Mouse (Mus musculus) myocyte (in vitro differentiated cells): ENCODE results near the gene Caprin1. TPM values are rescaled to one million over a fixed set of nuclear protein-coding genes. Genes with fewer than 3 reads are reported as not detected.

Experiments used
- H3K27me3 ChIP-seq: one replicate; pipeline ENCODE4 v1.6.1; 2011; ENCODE audit not compliant: control insufficient read depth, insufficient read depth, insufficient read length
- H3K36me3 ChIP-seq: one replicate; pipeline ENCODE4 v1.6.1; 2011; ENCODE audit not compliant: control insufficient read depth, insufficient read depth
- H3K4me2 ChIP-seq: one replicate; pipeline ENCODE4 v1.6.1; 2011; ENCODE audit warnings: low read depth, control low read depth
- H3K4me3 ChIP-seq: one replicate; pipeline ENCODE4 v1.5.1; 2011; ENCODE audit warnings: mild to moderate bottlenecking, control low read depth, moderate library complexity
- H3K79me2 ChIP-seq: one replicate; pipeline ENCODE4 v1.6.1; 2011; ENCODE audit not compliant: control insufficient read depth, insufficient read depth
- H3ac ChIP-seq: one replicate; pipeline ENCODE4 v1.6.1; 2011; ENCODE audit not compliant: control insufficient read depth, insufficient read length
- CEBPB ChIP-seq: IDR thresholded peaks from 2 replicates; pipeline ENCODE4 v1.6.1; 2011; ENCODE audit warnings: mild to moderate bottlenecking, moderate library complexity; ENCODE audit not compliant: poor library complexity, insufficient read depth, severe bottlenecking
- E2F4 ChIP-seq: IDR thresholded peaks from one replicate; pipeline ENCODE4 v1.6.1; 2011; ENCODE audit warnings: mild to moderate bottlenecking, control low read depth, moderate library complexity; ENCODE audit not compliant: insufficient read depth
- MAX ChIP-seq: IDR thresholded peaks from one replicate; pipeline ENCODE4 v1.6.1; 2011; ENCODE audit warnings: low read depth, mild to moderate bottlenecking, control low read depth
- MYOD1 ChIP-seq, 3 experiments: IDR thresholded peaks; one replicate each; pipeline ENCODE4 v1.6.1; 2011; ENCODE audit warnings: control low read depth in 2 of 3, low read depth in 2 of 3, mild to moderate bottlenecking in 2 of 3, moderate library complexity in 1 of 3; ENCODE audit not compliant: insufficient read length in 2 of 3, control insufficient read depth in 1 of 3
- MYOG ChIP-seq, 3 experiments: IDR thresholded peaks; one replicate each; pipeline ENCODE4 v1.6.1; 2011; ENCODE audit warnings: control low read depth in 2 of 3, low read depth in 2 of 3, mild to moderate bottlenecking in 2 of 3; ENCODE audit not compliant: insufficient read length in 2 of 3, control insufficient read depth in 1 of 3, insufficient read depth in 1 of 3
- POLR2A ChIP-seq: IDR thresholded peaks from one replicate; pipeline ENCODE4 v1.6.1; 2011; ENCODE audit warnings: low read depth, mild to moderate bottlenecking, control low read depth, moderate library complexity; ENCODE audit not compliant: insufficient read length
- POLR2AphosphoS2 ChIP-seq: IDR thresholded peaks from one replicate; pipeline ENCODE4 v1.6.1; 2011; ENCODE audit warnings: low read depth, control low read depth; ENCODE audit not compliant: insufficient read length
- REST ChIP-seq: IDR thresholded peaks from one replicate; pipeline ENCODE4 v1.6.1; 2011; ENCODE audit warnings: mild to moderate bottlenecking, control low read depth, moderate library complexity; ENCODE audit not compliant: insufficient read depth, insufficient read length
- SRF ChIP-seq: IDR thresholded peaks from one replicate; pipeline ENCODE4 v1.6.1; 2011; ENCODE audit warnings: low read depth; ENCODE audit not compliant: control insufficient read depth, insufficient read length
- TCF12 ChIP-seq: IDR thresholded peaks from one replicate; pipeline ENCODE4 v1.6.1; 2011; ENCODE audit warnings: mild to moderate bottlenecking, control low read depth; ENCODE audit not compliant: poor library complexity, insufficient read depth, severe bottlenecking
- TCF3 ChIP-seq: IDR thresholded peaks from one replicate; pipeline ENCODE4 v1.6.1; 2011; ENCODE audit warnings: low read depth, control low read depth; ENCODE audit not compliant: insufficient read length
- USF1 ChIP-seq: IDR thresholded peaks from one replicate; pipeline ENCODE4 v1.6.1; 2011; ENCODE audit warnings: low read depth, mild to moderate bottlenecking, control low read depth, moderate library complexity
- polyA plus RNA-seq: library from polyadenylated mRNA; unstranded; fragments of >200 nt; fragmentation: generic; extraction: Trizol; gene quantifications from one replicate; pipeline ENCODE4 v1.2.1, GENCODE M21; 2012; ENCODE audit warnings: missing spikeins

The Caprin1 gene
- polyA plus RNA-seq, 1 experiment, result 99.6 TPM

DNA sequence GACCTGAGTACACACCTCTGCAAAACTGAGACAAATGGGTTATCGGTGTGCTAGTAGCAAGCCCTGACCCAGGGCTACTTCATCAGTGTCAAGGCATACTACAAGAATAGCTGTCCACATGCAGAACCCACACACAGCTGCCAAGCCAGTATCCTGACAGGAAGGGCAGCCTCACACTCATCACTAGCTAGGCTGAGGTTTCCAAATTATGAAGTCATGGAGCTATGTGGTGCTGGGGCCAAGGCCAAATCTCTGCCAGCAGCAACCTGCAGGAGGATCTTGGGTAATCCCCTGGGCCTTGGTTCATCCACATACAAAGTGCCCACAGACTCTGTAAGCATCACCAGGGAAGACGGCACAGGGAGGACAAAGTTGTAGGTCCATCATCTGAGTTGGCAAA, 53.9 kb downstream of the Caprin1 start:
- H3K4me3 ChIP-seq, result no peak overlapping the region
- peaks cover 17% of the 10 kb centered on the region for H3K36me3 ChIP-seq
- no peaks in the 10 kb centered on the region for H3K79me2 ChIP-seq
- H3ac ChIP-seq, result no peak overlapping the region
- TF ChIP-seq MYOG (IDR thresholded peaks at IDR 0.05; ENCODE audit: control insufficient read depth in 1 of 3, insufficient read depth in 1 of 3, insufficient read length in 2 of 3, low read depth in 2 of 3) (no peak), USF1 (no peak), E2F4 (no peak), POLR2AphosphoS2 (no peak), SRF (no peak), TCF3 (no peak), REST (no peak), MAX (no peak), TCF12 (no peak), CEBPB (no peak), MYOD1 (IDR thresholded peaks at IDR 0.05; ENCODE audit: control insufficient read depth in 1 of 3, insufficient read length in 2 of 3, low read depth in 2 of 3) (no peak), POLR2A (no peak)
- H3K27me3 ChIP-seq, result no peaks in the 10 kb centered on the region
- no peak overlapping the region for H3K4me2 ChIP-seq

DNA sequence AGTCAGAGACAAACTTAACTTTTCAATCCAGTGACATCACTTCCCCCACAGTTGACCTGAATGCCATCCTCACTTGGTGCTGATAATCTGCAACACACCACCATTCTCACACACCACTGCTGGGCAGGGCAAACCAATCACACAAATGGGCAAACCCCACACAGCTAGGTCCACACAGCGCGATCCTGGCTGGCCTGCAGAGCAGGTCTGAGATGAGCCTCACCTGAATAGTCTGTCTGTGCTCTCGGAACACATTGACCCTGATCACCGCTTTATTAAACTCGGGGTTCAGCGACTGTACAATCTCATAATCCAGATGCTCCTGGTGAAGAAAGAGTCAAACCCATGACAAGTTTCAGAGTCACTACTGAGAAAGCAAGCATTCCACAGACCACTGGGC, 54.6 kb downstream of the Caprin1 start:
- H3ac ChIP-seq, result no peak overlapping the region
- H3K27me3 ChIP-seq, result no peaks in the 10 kb centered on the region
- no peak overlapping the region for H3K4me3 ChIP-seq
- H3K79me2 ChIP-seq, result no peaks in the 10 kb centered on the region
- H3K4me2 ChIP-seq, result no peak overlapping the region
- TF ChIP-seq TCF12 (no peak), CEBPB (no peak), SRF (no peak), MAX (no peak), REST (no peak), TCF3 (no peak), E2F4 (no peak), MYOD1 (IDR thresholded peaks at IDR 0.05; ENCODE audit: control insufficient read depth in 1 of 3, insufficient read length in 2 of 3, low read depth in 2 of 3) (no peak), USF1 (no peak), MYOG (IDR thresholded peaks at IDR 0.05; ENCODE audit: control insufficient read depth in 1 of 3, insufficient read depth in 1 of 3, insufficient read length in 2 of 3, low read depth in 2 of 3) (no peak), POLR2AphosphoS2 (no peak), POLR2A (no peak)
- H3K36me3 ChIP-seq, result peaks cover 17% of the 10 kb centered on the region

DNA sequence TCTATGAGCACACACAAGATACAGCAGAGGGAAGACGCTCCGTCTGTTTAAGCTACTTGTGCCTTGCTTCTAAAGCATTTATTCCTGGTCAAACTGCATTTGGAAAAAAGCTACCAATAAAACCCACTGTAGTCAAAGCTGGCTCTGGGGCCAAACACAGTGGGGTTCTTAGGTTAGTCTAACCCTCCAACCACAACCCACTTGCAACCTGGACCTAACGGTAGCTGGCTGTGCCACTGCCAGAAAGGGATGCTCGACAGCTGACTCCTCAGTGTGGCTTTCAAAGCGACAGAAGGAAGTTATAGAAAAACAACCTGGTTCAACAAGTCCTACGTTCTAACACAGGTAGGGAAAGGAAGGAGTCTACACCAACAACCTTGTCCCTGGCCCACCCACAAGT, 66.0 kb downstream of the Caprin1 start:
- Histone ChIP-seq H3K4me3 (no peak overlapping the region), H3K27me3 (no peaks in the 10 kb centered on the region), H3K79me2 (no peaks in the 10 kb centered on the region), H3K36me3 (peaks cover 31% of the 10 kb centered on the region), H3K4me2 (no peak overlapping the region), H3ac (no peak overlapping the region)
- TF ChIP-seq SRF (no peak), REST (no peak)

DNA sequence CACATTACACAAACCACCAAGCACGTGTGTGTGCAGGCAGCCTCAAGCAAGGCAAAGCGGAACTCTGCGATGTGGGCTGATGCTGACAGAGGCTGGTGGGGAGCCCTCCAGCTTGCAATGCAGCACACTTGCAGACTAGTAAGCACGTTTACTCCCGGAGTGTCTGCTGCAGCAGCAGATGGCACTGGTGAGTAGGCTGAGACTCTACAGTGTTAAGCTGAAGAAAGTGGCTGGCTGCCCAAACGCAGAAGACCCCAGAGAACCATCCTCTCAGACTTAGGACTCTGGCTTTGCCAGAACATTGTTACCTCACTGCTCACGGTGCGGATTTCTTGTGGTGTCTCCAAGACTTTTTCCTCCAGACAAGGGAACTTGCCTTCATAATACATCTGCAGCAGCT, 66.5 kb downstream of the Caprin1 start:
- no peaks in the 10 kb centered on the region for H3K27me3 ChIP-seq
- no peak overlapping the region for H3K4me2 ChIP-seq
- H3K4me3 ChIP-seq, result no peak overlapping the region
- no peak for TF ChIP-seq POLR2A
- TF ChIP-seq MYOG (IDR thresholded peaks at IDR 0.05; ENCODE audit: control insufficient read depth in 1 of 3, insufficient read depth in 1 of 3, insufficient read length in 2 of 3, low read depth in 2 of 3), result no peak
- no peak for TF ChIP-seq SRF
- no peak for TF ChIP-seq REST
- TF ChIP-seq MAX, result no peak
- TF ChIP-seq CEBPB, result no peak
- TF ChIP-seq TCF3, result no peak
- no peak for TF ChIP-seq TCF12
- no peak for TF ChIP-seq POLR2AphosphoS2
- no peak for TF ChIP-seq MYOD1 (IDR thresholded peaks at IDR 0.05; ENCODE audit: control insufficient read depth in 1 of 3, insufficient read length in 2 of 3, low read depth in 2 of 3)
- no peak for TF ChIP-seq E2F4
- no peak for TF ChIP-seq USF1
- peaks cover 31% of the 10 kb centered on the region for H3K36me3 ChIP-seq
- no peak overlapping the region for H3ac ChIP-seq
- no peaks in the 10 kb centered on the region for H3K79me2 ChIP-seq

DNA sequence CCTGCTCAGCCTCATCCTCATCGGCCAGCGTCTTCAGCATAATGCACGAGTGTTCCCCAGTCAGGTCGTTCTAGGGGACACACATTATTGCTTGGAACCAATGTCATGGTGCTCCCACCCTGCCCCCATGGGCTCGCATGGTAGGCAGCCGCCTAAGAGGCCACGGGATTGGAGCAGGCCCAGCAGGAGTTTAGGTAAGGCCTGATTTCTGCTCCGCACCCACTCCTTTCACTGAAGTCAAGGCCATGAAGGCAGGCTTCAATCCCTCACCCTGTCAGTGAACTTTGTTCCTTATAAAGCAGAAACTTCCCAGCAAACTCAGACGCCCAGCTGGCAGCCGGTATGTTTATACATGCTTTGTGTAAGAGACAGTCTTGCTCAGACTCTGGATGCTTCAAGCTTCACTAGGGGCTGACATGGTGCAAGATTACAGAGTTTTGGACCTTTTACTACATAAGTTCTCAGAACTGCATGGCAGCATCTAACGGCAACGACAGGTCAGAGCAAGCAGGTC, 69.4 kb downstream of the Caprin1 start:
- H3K27me3 ChIP-seq, result no peaks in the 10 kb centered on the region
- no peak overlapping the region for H3K4me2 ChIP-seq
- H3ac ChIP-seq, result no peak overlapping the region
- H3K79me2 ChIP-seq, result no peaks in the 10 kb centered on the region
- TF ChIP-seq SRF (no peak), MAX (no peak), MYOG (IDR thresholded peaks at IDR 0.05; ENCODE audit: control insufficient read depth in 1 of 3, insufficient read depth in 1 of 3, insufficient read length in 2 of 3, low read depth in 2 of 3) (no peak), POLR2A (no peak), POLR2AphosphoS2 (no peak), E2F4 (no peak), TCF12 (no peak), REST (no peak), MYOD1 (IDR thresholded peaks at IDR 0.05; ENCODE audit: control insufficient read depth in 1 of 3, insufficient read length in 2 of 3, low read depth in 2 of 3) (no peak), USF1 (no peak), TCF3 (no peak), CEBPB (no peak)
- peaks cover 26% of the 10 kb centered on the region for H3K36me3 ChIP-seq
- H3K4me3 ChIP-seq, result no peak overlapping the region
